In genomic region chr8:70529299-70529698, GRCm38 (mm10) we compare ENCODE assay signal across 13 mouse cellular contexts. TPM values are rescaled to one million over a fixed set of nuclear protein-coding genes. Genes with fewer than 3 reads are reported as not detected.
A peak's percentile ranks its signal among the peaks of the same experiment; 100 is the strongest.
DNase-seq lines count a peak whose midpoint lies in the region; ATAC-seq and TF ChIP-seq lines count a peak whose summit lies in the region.
"Had no signal": no experiment of that assay in that cellular context is flagged by ENCODE, and none has a peak within 500 bp of the region (broad histone marks: within the 10 kb centered on the region; RNA-seq: fewer than 3 reads in every experiment).

No protein-coding gene starts in this region.

- TF ChIP-seq POLR2A in heart, adult 2 months (IDR thresholded peaks at IDR 0.05; ENCODE audit: insufficient read depth, low read depth, low read length), result no peak

- 0 out of 2 replicates have a peak overlapping the region, but pooled peaks have one; percentile 3 for H3K4me3 ChIP-seq in heart, embryonic 10.5 days
- no peak overlapping the region for H3K4me3 ChIP-seq in heart, adult 2 months
- H3K4me3 ChIP-seq in midbrain, embryonic 10.5 days, result peak overlapping the region; percentile 32; the same call in 1 of the 2 replicates
- no peak overlapping the region for H3K4me3 ChIP-seq in midbrain, embryonic 16.5 days (ENCODE audit: low read depth, low read length)
- H3K4me3 ChIP-seq in limb, embryonic 12.5 days (replicated peaks), result no peak overlapping the region
- no peak overlapping the region for H3K4me3 ChIP-seq in stomach, embryonic 16.5 days (replicated peaks; ENCODE audit: low read length)

- H3K9ac ChIP-seq in heart, adult 2 months (ENCODE audit: low read depth, low read length), result no peak overlapping the region
- no peak overlapping the region for H3K9ac ChIP-seq in midbrain, embryonic 16.5 days (ENCODE audit: low read depth, low read length)
- H3K9ac ChIP-seq in limb, embryonic 12.5 days (replicated peaks), result no peak overlapping the region
- H3K9ac ChIP-seq in stomach, embryonic 16.5 days (ENCODE audit: low read length), result peak overlapping the region; percentile 28; the same call in 1 of the 2 replicates

- DNase-seq in heart, embryonic 10.5 days (ENCODE audit: low spot score), result no peak
- DNase-seq in heart, adult 2 months, result no peak
- no peak for DNase-seq in midbrain, embryonic 10.5 days (ENCODE audit: low spot score)
- no peak for DNase-seq in thymus, adult 18-20 months
- no peak for DNase-seq in left cerebral cortex, postnatal 10 days (ENCODE audit: extremely low spot score in 1 of 2, low spot score in 2 of 2)
- DNase-seq: B cell, adult 2 months; kidney, adult 11 months; layer of hippocampus, postnatal 36 days; retina, postnatal 1 day had no signal

- H3K4me1 ChIP-seq in heart, embryonic 10.5 days, result peaks cover 32% of the 10 kb centered on the region
- peaks cover 3% of the 10 kb centered on the region; the same call in 1 of the 2 replicates for H3K4me1 ChIP-seq in heart, adult 2 months (ENCODE audit: control insufficient read depth, insufficient read depth, low read length)
- peaks cover 34% of the 10 kb centered on the region for H3K4me1 ChIP-seq in midbrain, embryonic 10.5 days
- peaks cover 16% of the 10 kb centered on the region for H3K4me1 ChIP-seq in midbrain, embryonic 16.5 days (ENCODE audit: control insufficient read depth, insufficient read depth, low read length)
- H3K4me1 ChIP-seq in limb, embryonic 12.5 days (replicated peaks), result peaks cover 20% of the 10 kb centered on the region
- peaks cover 14% of the 10 kb centered on the region for H3K4me1 ChIP-seq in stomach, embryonic 16.5 days (ENCODE audit: control insufficient read depth, insufficient read depth, low read length)

- intact Hi-C loops in heart, adult 2 months (cut with DNase I), result loop anchor here (10.0 kb wide), 1 partner anchor 246 kb away; the partner anchor contains the start of gene Pik3r2
- intact Hi-C loops in left cerebral cortex, postnatal 10 days (cut with DNase I), result no loop called here

- no peak for TF ChIP-seq CTCF in heart, adult 2 months (IDR thresholded peaks at IDR 0.05)

- no peak for TF ChIP-seq EP300 in heart, adult 2 months (IDR thresholded peaks at IDR 0.05; ENCODE audit: insufficient read depth, low read depth, low read length)

- no peak overlapping the region for H3K4me2 ChIP-seq in midbrain, embryonic 16.5 days (ENCODE audit: low read length)
- H3K4me2 ChIP-seq in limb, embryonic 12.5 days, result peak overlapping the region; percentile 13; the same call in 1 of the 2 replicates
- no peak overlapping the region for H3K4me2 ChIP-seq in stomach, embryonic 16.5 days (ENCODE audit: low read depth, low read length)

- H3K36me3 ChIP-seq in heart, embryonic 10.5 days, result peaks cover 53% of the 10 kb centered on the region
- H3K36me3 ChIP-seq in heart, adult 2 months (ENCODE audit: control insufficient read depth, insufficient read depth, low read length), result no peaks in the 10 kb centered on the region
- H3K36me3 ChIP-seq in midbrain, embryonic 10.5 days, result peaks cover 51% of the 10 kb centered on the region
- peaks cover 26% of the 10 kb centered on the region for H3K36me3 ChIP-seq in midbrain, embryonic 16.5 days (ENCODE audit: control insufficient read depth, insufficient read depth, low read length)
- H3K36me3 ChIP-seq in limb, embryonic 12.5 days, result peaks cover 50% of the 10 kb centered on the region
- H3K36me3 ChIP-seq in stomach, embryonic 16.5 days (ENCODE audit: control insufficient read depth, insufficient read depth, low read length), result peaks cover 23% of the 10 kb centered on the region; the same call in 1 of the 2 replicates

- no peaks in the 10 kb centered on the region for H3K27me3 ChIP-seq in heart, embryonic 10.5 days (ENCODE audit: insufficient read depth, poor library complexity, severe bottlenecking)
- no peaks in the 10 kb centered on the region for H3K27me3 ChIP-seq in heart, adult 2 months (ENCODE audit: control insufficient read depth, insufficient read depth, low read length)
- H3K27me3 ChIP-seq in midbrain, embryonic 10.5 days (ENCODE audit: low read depth, poor library complexity, severe bottlenecking), result no peaks in the 10 kb centered on the region
- no peaks in the 10 kb centered on the region for H3K27me3 ChIP-seq in midbrain, embryonic 16.5 days (ENCODE audit: control insufficient read depth, insufficient read depth, low read depth, low read length)
- H3K27me3 ChIP-seq in limb, embryonic 12.5 days, result no peaks in the 10 kb centered on the region
- H3K27me3 ChIP-seq in stomach, embryonic 16.5 days (ENCODE audit: control insufficient read depth, insufficient read depth, low read length), result no peaks in the 10 kb centered on the region
- H3K27me3 ChIP-seq: midbrain, embryonic 12.5 days had no signal

- ATAC-seq in midbrain, embryonic 16.5 days, result no peak
- no peak for ATAC-seq in limb, embryonic 12.5 days (ENCODE audit: insufficient number of reproducible peaks, insufficient read depth, low FRiP score, low TSS enrichment, low read depth)
- no peak for ATAC-seq in stomach, embryonic 16.5 days (ENCODE audit: insufficient read depth, low FRiP score)

- WGBS in heart, embryonic 10.5 days, result 73% methylated on average over 5 of the region's 5 CpGs
- 58% methylated on average over 5 of the region's 5 CpGs for WGBS in heart, adult 2 months
- WGBS in midbrain, embryonic 10.5 days, result 85% methylated on average over 5 of the region's 5 CpGs
- 87% methylated on average over 5 of the region's 5 CpGs for WGBS in midbrain, embryonic 16.5 days
- WGBS in limb, embryonic 12.5 days, result 78% methylated on average over 5 of the region's 5 CpGs
- 78% methylated on average over 5 of the region's 5 CpGs for WGBS in stomach, embryonic 16.5 days

- H3K9me3 ChIP-seq in heart, embryonic 10.5 days, result no peaks in the 10 kb centered on the region
- H3K9me3 ChIP-seq in midbrain, embryonic 10.5 days (replicated peaks), result no peaks in the 10 kb centered on the region
- no peaks in the 10 kb centered on the region for H3K9me3 ChIP-seq in midbrain, embryonic 16.5 days (replicated peaks; ENCODE audit: control insufficient read depth, low read length, poor library complexity, severe bottlenecking)
- no peaks in the 10 kb centered on the region for H3K9me3 ChIP-seq in limb, embryonic 12.5 days
- no peaks in the 10 kb centered on the region for H3K9me3 ChIP-seq in stomach, embryonic 16.5 days (replicated peaks; ENCODE audit: control insufficient read depth, low read length)
- H3K9me3 ChIP-seq: midbrain, embryonic 12.5 days had no signal

- H3K79me2 ChIP-seq in heart, adult 2 months (replicated peaks; ENCODE audit: control insufficient read depth, insufficient read depth, low read length), result peaks cover 1% of the 10 kb centered on the region; the same call in 1 of the 2 replicates

- H3K27ac ChIP-seq in heart, embryonic 10.5 days, result no peak overlapping the region
- H3K27ac ChIP-seq in heart, adult 2 months, result no peak overlapping the region
- H3K27ac ChIP-seq in midbrain, embryonic 10.5 days (replicated peaks), result no peak overlapping the region
- no peak overlapping the region for H3K27ac ChIP-seq in midbrain, embryonic 16.5 days (ENCODE audit: low read length)
- no peak overlapping the region for H3K27ac ChIP-seq in limb, embryonic 12.5 days
- H3K27ac ChIP-seq in stomach, embryonic 16.5 days (ENCODE audit: low read length), result no peak overlapping the region
- H3K27ac ChIP-seq: midbrain, embryonic 12.5 days had no signal

RNA-seq across cellular contexts. Expression of gene Kxd1, which starts 1.5 kb away (rescaled TPM):
- 67.0 and 68.3 TPM in 2 replicates for polyA plus RNA-seq in heart, embryonic 10.5 days (2016; fragmentation: Nextera tagmentation; extraction: Ambion mirVana)
- 10 to 100 TPM; 80.4 to 99.4 TPM for total RNA-seq in heart, adult 2 months (2021)
- 111 and 121 TPM in 2 replicates for polyA plus RNA-seq in heart, adult 2 months (2012; rRNA removed)
- 56.5 and 58.8 TPM in 2 replicates for polyA plus RNA-seq in midbrain, embryonic 10.5 days (2016; fragmentation: Nextera tagmentation; extraction: Ambion mirVana)
- 43.1 and 43.3 TPM in 2 replicates for polyA plus RNA-seq in midbrain, embryonic 16.5 days (2015; fragmentation: Nextera tagmentation; extraction: Ambion mirVana)
- polyA plus RNA-seq in limb, embryonic 12.5 days (2016; fragmentation: Nextera tagmentation; extraction: Ambion mirVana), result 50.3 and 50.7 TPM in 2 replicates
- 53.6 and 53.9 TPM in 2 replicates for polyA plus RNA-seq in stomach, embryonic 16.5 days (2015; fragmentation: Nextera tagmentation; extraction: Ambion mirVana)
- total RNA-seq in left cerebral cortex, postnatal 10 days (2021), result 10 to 100 TPM; 37.5 to 41.2 TPM

RNA-seq across cellular contexts. Expression of gene Fkbp8, which starts 1.8 kb away (rescaled TPM):
- 295 and 310 TPM in 2 replicates for polyA plus RNA-seq in heart, embryonic 10.5 days (2016; fragmentation: Nextera tagmentation; extraction: Ambion mirVana)
- total RNA-seq in heart, adult 2 months (2021), result 100 to 1,000 TPM; 116 to 135 TPM
- 179 and 201 TPM in 2 replicates for polyA plus RNA-seq in heart, adult 2 months (2012; rRNA removed)
- 300 and 314 TPM in 2 replicates for polyA plus RNA-seq in midbrain, embryonic 10.5 days (2016; fragmentation: Nextera tagmentation; extraction: Ambion mirVana)
- 406 and 425 TPM in 2 replicates for polyA plus RNA-seq in midbrain, embryonic 16.5 days (2015; fragmentation: Nextera tagmentation; extraction: Ambion mirVana)
- 280 and 286 TPM in 2 replicates for polyA plus RNA-seq in limb, embryonic 12.5 days (2016; fragmentation: Nextera tagmentation; extraction: Ambion mirVana)
- polyA plus RNA-seq in stomach, embryonic 16.5 days (2015; fragmentation: Nextera tagmentation; extraction: Ambion mirVana), result 291 and 298 TPM in 2 replicates
- total RNA-seq in left cerebral cortex, postnatal 10 days (2021), result 100 to 1,000 TPM; 361 to 375 TPM

RNA-seq across cellular contexts. Expression of gene Ell, which starts 10.0 kb away (rescaled TPM):
- 15.8 and 18.5 TPM in 2 replicates for polyA plus RNA-seq in heart, embryonic 10.5 days (2016; fragmentation: Nextera tagmentation; extraction: Ambion mirVana)
- total RNA-seq in heart, adult 2 months (2021), result 10 to 100 TPM in 1 of 2 experiments, 1 to 10 TPM in 1; 9.6 to 12.0 TPM
- 12.7 and 13.8 TPM in 2 replicates for polyA plus RNA-seq in heart, adult 2 months (2012; rRNA removed)
- polyA plus RNA-seq in midbrain, embryonic 10.5 days (2016; fragmentation: Nextera tagmentation; extraction: Ambion mirVana), result 18.0 and 22.7 TPM in 2 replicates
- polyA plus RNA-seq in midbrain, embryonic 16.5 days (2015; fragmentation: Nextera tagmentation; extraction: Ambion mirVana), result 16.7 and 19.2 TPM in 2 replicates
- polyA plus RNA-seq in limb, embryonic 12.5 days (2016; fragmentation: Nextera tagmentation; extraction: Ambion mirVana), result 18.7 and 21.2 TPM in 2 replicates
- 18.6 and 20.5 TPM in 2 replicates for polyA plus RNA-seq in stomach, embryonic 16.5 days (2015; fragmentation: Nextera tagmentation; extraction: Ambion mirVana)
- total RNA-seq in left cerebral cortex, postnatal 10 days (2021), result 10 to 100 TPM; 15.1 to 18.5 TPM

RNA-seq across cellular contexts. Expression of gene Uba52, which starts 18.7 kb away (rescaled TPM):
- 751 and 801 TPM in 2 replicates for polyA plus RNA-seq in heart, embryonic 10.5 days (2016; fragmentation: Nextera tagmentation; extraction: Ambion mirVana)
- total RNA-seq in heart, adult 2 months (2021), result 1,000 to 10,000 TPM; 1,480 to 1,595 TPM
- polyA plus RNA-seq in heart, adult 2 months (2012; rRNA removed), result 439 and 626 TPM in 2 replicates
- polyA plus RNA-seq in midbrain, embryonic 10.5 days (2016; fragmentation: Nextera tagmentation; extraction: Ambion mirVana), result 836 and 881 TPM in 2 replicates
- polyA plus RNA-seq in midbrain, embryonic 16.5 days (2015; fragmentation: Nextera tagmentation; extraction: Ambion mirVana), result 584 and 621 TPM in 2 replicates
- 882 and 891 TPM in 2 replicates for polyA plus RNA-seq in limb, embryonic 12.5 days (2016; fragmentation: Nextera tagmentation; extraction: Ambion mirVana)
- polyA plus RNA-seq in stomach, embryonic 16.5 days (2015; fragmentation: Nextera tagmentation; extraction: Ambion mirVana), result 719 and 930 TPM in 2 replicates
- 1,000 to 10,000 TPM in 1 of 2 experiments, 100 to 1,000 TPM in 1; 991 to 1,007 TPM for total RNA-seq in left cerebral cortex, postnatal 10 days (2021)

RNA-seq across cellular contexts. Expression of gene Rex1bd, which starts 22.7 kb away (rescaled TPM):
- polyA plus RNA-seq in heart, embryonic 10.5 days (2016; fragmentation: Nextera tagmentation; extraction: Ambion mirVana), result 127 and 128 TPM in 2 replicates
- total RNA-seq in heart, adult 2 months (2021), result 100 to 1,000 TPM; 111 to 118 TPM
- 129 and 145 TPM in 2 replicates for polyA plus RNA-seq in heart, adult 2 months (2012; rRNA removed)
- polyA plus RNA-seq in midbrain, embryonic 10.5 days (2016; fragmentation: Nextera tagmentation; extraction: Ambion mirVana), result 138 and 140 TPM in 2 replicates
- 163 and 185 TPM in 2 replicates for polyA plus RNA-seq in midbrain, embryonic 16.5 days (2015; fragmentation: Nextera tagmentation; extraction: Ambion mirVana)
- 142 and 151 TPM in 2 replicates for polyA plus RNA-seq in limb, embryonic 12.5 days (2016; fragmentation: Nextera tagmentation; extraction: Ambion mirVana)
- 118 and 125 TPM in 2 replicates for polyA plus RNA-seq in stomach, embryonic 16.5 days (2015; fragmentation: Nextera tagmentation; extraction: Ambion mirVana)
- 100 to 1,000 TPM in 1 of 2 experiments, 10 to 100 TPM in 1; 95.1 to 106 TPM for total RNA-seq in left cerebral cortex, postnatal 10 days (2021)

Comparison
In these comparisons a context has a peak if more than half of its experiments do, and no peak if none do; other contexts are left out.
1. H3K4me3 ChIP-seq: peak in heart, embryonic 10.5 days (single experiment) and midbrain, embryonic 10.5 days (single experiment); none in heart, adult 2 months (single experiment), midbrain, embryonic 16.5 days (single experiment), limb, embryonic 12.5 days (single experiment) and stomach, embryonic 16.5 days (single experiment).